Mouse (Mus musculus): ENCODE data around the gene Pced1b. TPM values are rescaled to one million over a fixed set of nuclear protein-coding genes. Genes with fewer than 3 reads are reported as not detected.

Pced1b gene
- total RNA-seq, 2 experiments from 2014 or later, result 9.3 to 9.6 TPM

- no peak for DNase-seq (ENCODE audit: extremely low spot score in 1 of 2, low spot score in 1 of 2)
Observed at GRCm38 (mm10) chr15:97256411-97256810, 9.5 kb downstream of the Pced1b start.

- no peak for DNase-seq (ENCODE audit: extremely low spot score in 1 of 2, low spot score in 1 of 2)
Observed at GRCm38 (mm10) chr15:97257206-97257775, 10.4 kb downstream of the Pced1b start.

- no peak for DNase-seq (ENCODE audit: extremely low spot score in 1 of 2, low spot score in 1 of 2)
Observed at GRCm38 (mm10) chr15:97258483-97259230, 11.8 kb downstream of the Pced1b start.

- no peak for DNase-seq (ENCODE audit: extremely low spot score in 1 of 2, low spot score in 1 of 2)
Observed at GRCm38 (mm10) chr15:97259300-97259699, 12.4 kb downstream of the Pced1b start.

GRCm38 (mm10) chr15:97259968-97260597 is 13.2 kb downstream of the Pced1b start:
- DNase-seq (ENCODE audit: extremely low spot score in 1 of 2, low spot score in 1 of 2), result no peak

- no peak for DNase-seq (ENCODE audit: extremely low spot score in 1 of 2, low spot score in 1 of 2)
Observed at GRCm38 (mm10) chr15:97262251-97262650, 15.3 kb downstream of the Pced1b start.

- no peak for DNase-seq (ENCODE audit: extremely low spot score in 1 of 2, low spot score in 1 of 2)
Observed at GRCm38 (mm10) chr15:97266236-97266845, 19.4 kb downstream of the Pced1b start.

- no peak for DNase-seq (ENCODE audit: extremely low spot score in 1 of 2, low spot score in 1 of 2)
Observed at GRCm38 (mm10) chr15:97267094-97267695, 20.3 kb downstream of the Pced1b start.

GRCm38 (mm10) chr15:97271985-97272697 is 25.2 kb downstream of the Pced1b start:
- DNase-seq (ENCODE audit: extremely low spot score in 1 of 2, low spot score in 1 of 2), result no peak

- no peak for DNase-seq (ENCODE audit: extremely low spot score in 1 of 2, low spot score in 1 of 2)
Observed at GRCm38 (mm10) chr15:97272831-97273230, 25.9 kb downstream of the Pced1b start.

GRCm38 (mm10) chr15:97275626-97276395 is 28.9 kb downstream of the Pced1b start:
- no peak for DNase-seq (ENCODE audit: extremely low spot score in 1 of 2, low spot score in 1 of 2)

GRCm38 (mm10) chr15:97276660-97277153 is 29.8 kb downstream of the Pced1b start:
- DNase-seq (ENCODE audit: extremely low spot score in 1 of 2, low spot score in 1 of 2), result no peak

GRCm38 (mm10) chr15:97277328-97277727 is 30.4 kb downstream of the Pced1b start:
- DNase-seq (ENCODE audit: extremely low spot score in 1 of 2, low spot score in 1 of 2), result no peak

- DNase-seq (ENCODE audit: extremely low spot score in 1 of 2, low spot score in 1 of 2), result no peak
Observed at GRCm38 (mm10) chr15:97278340-97278948, 31.5 kb downstream of the Pced1b start.

- no peak for DNase-seq (ENCODE audit: extremely low spot score in 1 of 2, low spot score in 1 of 2)
Observed at GRCm38 (mm10) chr15:97280131-97280530, 33.2 kb downstream of the Pced1b start.

GRCm38 (mm10) chr15:97280776-97281175 is 33.9 kb downstream of the Pced1b start:
- DNase-seq (ENCODE audit: extremely low spot score in 1 of 2, low spot score in 1 of 2), result no peak

- no peak for DNase-seq (ENCODE audit: extremely low spot score in 1 of 2, low spot score in 1 of 2)
Observed at GRCm38 (mm10) chr15:97281712-97282571, 35.0 kb downstream of the Pced1b start.

- DNase-seq (ENCODE audit: extremely low spot score in 1 of 2, low spot score in 1 of 2), result no peak
Observed at GRCm38 (mm10) chr15:97282572-97282881, 35.6 kb downstream of the Pced1b start.
